Mouse (Mus musculus) adrenal gland, postnatal 25 days (tissue): ENCODE measurements at regions not wholly inside any gene's neighbourhood (a gene's known extent, or its start where the extent isn't known, plus 50 kb on each side); places are given as distances from the start of the nearest gene placed in this dataset.

Source experiments
- DNase-seq: peaks from one replicate; pipeline ENCODE4 v3.0.0; 2021; ENCODE audit warnings: mixed read lengths

GRCm38 (mm10) chr5:103374162-103374561 is 50.8 kb upstream of the Ptpn13 start:
- no peak for DNase-seq

- DNase-seq, result no peak
Observed at GRCm38 (mm10) chr5:103373089-103373488, 51.9 kb upstream of the Ptpn13 start.

- DNase-seq, result no peak
Observed at GRCm38 (mm10) chr5:103370456-103370855, 54.5 kb upstream of the Ptpn13 start.

GRCm38 (mm10) chr5:103368993-103369392 is 56.0 kb upstream of the Ptpn13 start:
- DNase-seq, result no peak

- DNase-seq, result no peak
Observed at GRCm38 (mm10) chr5:103367201-103367671, 57.8 kb upstream of the Ptpn13 start.

- no peak for DNase-seq
Observed at GRCm38 (mm10) chr5:103365700-103366448, 59.1 kb upstream of the Ptpn13 start.

- DNase-seq, result no peak
Observed at GRCm38 (mm10) chr5:103364791-103365699, 59.9 kb upstream of the Ptpn13 start.

GRCm38 (mm10) chr5:103360775-103361247 is 64.2 kb upstream of the Ptpn13 start:
- no peak for DNase-seq

GRCm38 (mm10) chr5:103360360-103360759 is 64.6 kb upstream of the Ptpn13 start:
- no peak for DNase-seq

- no peak for DNase-seq
Observed at GRCm38 (mm10) chr5:103357558-103357957, 67.4 kb upstream of the Ptpn13 start.

- peak; percentile 24 for DNase-seq
Observed at GRCm38 (mm10) chr5:103356500-103356899, 68.5 kb upstream of the Ptpn13 start.

GRCm38 (mm10) chr5:103355372-103356300 is 69.4 kb upstream of the Ptpn13 start:
- peak; percentile 47 for DNase-seq

- no peak for DNase-seq
Observed at GRCm38 (mm10) chr5:103343869-103344268, 81.1 kb upstream of the Ptpn13 start.

- DNase-seq, result peak; percentile 23
Observed at GRCm38 (mm10) chr5:103341456-103341855, 83.5 kb upstream of the Ptpn13 start.

GRCm38 (mm10) chr5:103340626-103341025 is 84.4 kb upstream of the Ptpn13 start:
- DNase-seq, result no peak

GRCm38 (mm10) chr5:103336689-103337490 is 88.1 kb upstream of the Ptpn13 start:
- DNase-seq, result no peak

- DNase-seq, result no peak
Observed at GRCm38 (mm10) chr5:103335916-103336688, 88.9 kb upstream of the Ptpn13 start.

GRCm38 (mm10) chr5:103326412-103326811 is 98.6 kb upstream of the Ptpn13 start:
- DNase-seq, result no peak

GRCm38 (mm10) chr5:103320341-103320740 is 104.7 kb upstream of the Ptpn13 start:
- DNase-seq, result no peak
